Mouse (Mus musculus) embryonic fibroblast, embryonic 13.5 days (primary cell): ENCODE measurements around the gene Fbxw4.

ENCODE experiments used
- CTCF ChIP-seq: IDR thresholded peaks from 2 replicates; pipeline ENCODE4 v1.5.1; 2011; ENCODE audit warnings: mild to moderate bottlenecking, control low read depth, low read length, moderate library complexity, borderline replicate concordance; ENCODE audit not compliant: insufficient read depth
- POLR2A ChIP-seq: IDR thresholded peaks from 2 replicates; pipeline ENCODE4 v1.6.1; 2011; ENCODE audit warnings: low read depth, mild to moderate bottlenecking, control low read depth, low read length, moderate library complexity

DNA sequence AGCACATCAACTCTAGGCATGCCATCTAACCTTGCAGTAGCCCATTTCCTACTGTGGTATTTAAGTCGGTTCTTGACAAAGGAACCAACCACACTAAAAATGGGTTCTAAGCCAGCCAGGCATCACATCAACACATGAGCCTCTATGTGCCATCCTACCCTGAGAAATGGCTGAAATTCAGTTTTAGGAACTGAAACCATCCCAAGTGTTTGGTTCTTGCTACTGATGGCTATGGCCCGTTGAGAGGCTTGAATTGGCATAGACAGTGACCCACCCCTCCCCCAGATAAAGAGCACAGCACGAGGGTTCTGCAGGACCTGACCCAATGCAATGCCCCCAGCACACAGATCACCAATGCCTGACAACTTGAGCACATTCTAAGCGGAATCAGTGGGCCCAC lies 36.4 kb downstream of the Fbxw4 start:
- TF ChIP-seq CTCF (no peak), POLR2A (no peak)
